In genomic region chr16:88372034-88372433, GRCm38 (mm10) we compare ENCODE assay signal across 8 mouse cellular contexts.
DNase-seq lines count a peak whose midpoint lies in the region; ATAC-seq lines count a peak whose summit lies in the region.

No protein-coding gene starts in this region.

- H3K36me3 ChIP-seq in lung, embryonic 15.5 days: no peaks in the 10 kb centered on the region
- no peaks in the 10 kb centered on the region for H3K36me3 ChIP-seq in stomach, embryonic 15.5 days

- H3K4me1 ChIP-seq in lung, embryonic 15.5 days: peaks cover 6% of the 10 kb centered on the region; the same call in 1 of the 2 replicates
- H3K4me1 ChIP-seq in stomach, embryonic 15.5 days: no peaks in the 10 kb centered on the region

- DNase-seq in urinary bladder, postnatal 36 days (ENCODE audit: low spot score in 2 of 2): peak; percentile 3 to 4
- DNase-seq in urinary bladder, postnatal 10 days (ENCODE audit: low spot score): no peak
- DNase-seq in cerebellum, adult 11-12 months: peak; percentile 9
- peak; percentile 82 for DNase-seq in forelimb bud, embryonic 11.5 days (ENCODE audit: low read depth, low spot score)
- DNase-seq in kidney, postnatal 25 days: peak; percentile 46 to 54
- no peak for DNase-seq in adipocyte (ENCODE audit: low spot score)

- no peak overlapping the region for H3K4me2 ChIP-seq in lung, embryonic 15.5 days
- no peak overlapping the region for H3K4me2 ChIP-seq in stomach, embryonic 15.5 days

- H3K4me3 ChIP-seq in lung, embryonic 15.5 days: no peak overlapping the region
- no peak overlapping the region for H3K4me3 ChIP-seq in stomach, embryonic 15.5 days (replicated peaks)

- 0 out of 2 replicates have a peak, but pooled peaks have one; percentile 42 for ATAC-seq in lung, embryonic 15.5 days (ENCODE audit: borderline replicate concordance, extremely low read depth, low FRiP score, low TSS enrichment)
- ATAC-seq in stomach, embryonic 15.5 days (ENCODE audit: insufficient read depth, low FRiP score, low read depth): peak; percentile 60; the same call in 1 of the 2 replicates

- no peaks in the 10 kb centered on the region for H3K27me3 ChIP-seq in lung, embryonic 15.5 days
- no peaks in the 10 kb centered on the region for H3K27me3 ChIP-seq in stomach, embryonic 15.5 days (replicated peaks)

- H3K9ac ChIP-seq in lung, embryonic 15.5 days: no peak overlapping the region
- no peak overlapping the region for H3K9ac ChIP-seq in stomach, embryonic 15.5 days

- H3K9me3 ChIP-seq in lung, embryonic 15.5 days: no peaks in the 10 kb centered on the region
- H3K9me3 ChIP-seq in stomach, embryonic 15.5 days: no peaks in the 10 kb centered on the region

- WGBS in lung, embryonic 15.5 days: 31% methylated on average over 7 of the region's 7 CpGs
- WGBS in stomach, embryonic 15.5 days: 43% methylated on average over 7 of the region's 7 CpGs

- no peak overlapping the region for H3K27ac ChIP-seq in lung, embryonic 15.5 days
- no peak overlapping the region for H3K27ac ChIP-seq in stomach, embryonic 15.5 days

Comparison
In these comparisons a context has a peak if more than half of its experiments do, and no peak if none do; other contexts are left out.
1. DNase-seq: peak in urinary bladder, postnatal 36 days (2 of 2), cerebellum, adult 11-12 months (single experiment), forelimb bud, embryonic 11.5 days (single experiment) and kidney, postnatal 25 days (2 of 2); none in urinary bladder, postnatal 10 days (single experiment) and adipocyte (single experiment).